Mouse (Mus musculus): ENCODE results near the gene Snx6. TPM values are rescaled to one million over a fixed set of nuclear protein-coding genes. Genes with fewer than 3 reads are reported as not detected.

Snx6 gene
- polyA plus RNA-seq, 1 experiment, result 26.2 TPM

DNA sequence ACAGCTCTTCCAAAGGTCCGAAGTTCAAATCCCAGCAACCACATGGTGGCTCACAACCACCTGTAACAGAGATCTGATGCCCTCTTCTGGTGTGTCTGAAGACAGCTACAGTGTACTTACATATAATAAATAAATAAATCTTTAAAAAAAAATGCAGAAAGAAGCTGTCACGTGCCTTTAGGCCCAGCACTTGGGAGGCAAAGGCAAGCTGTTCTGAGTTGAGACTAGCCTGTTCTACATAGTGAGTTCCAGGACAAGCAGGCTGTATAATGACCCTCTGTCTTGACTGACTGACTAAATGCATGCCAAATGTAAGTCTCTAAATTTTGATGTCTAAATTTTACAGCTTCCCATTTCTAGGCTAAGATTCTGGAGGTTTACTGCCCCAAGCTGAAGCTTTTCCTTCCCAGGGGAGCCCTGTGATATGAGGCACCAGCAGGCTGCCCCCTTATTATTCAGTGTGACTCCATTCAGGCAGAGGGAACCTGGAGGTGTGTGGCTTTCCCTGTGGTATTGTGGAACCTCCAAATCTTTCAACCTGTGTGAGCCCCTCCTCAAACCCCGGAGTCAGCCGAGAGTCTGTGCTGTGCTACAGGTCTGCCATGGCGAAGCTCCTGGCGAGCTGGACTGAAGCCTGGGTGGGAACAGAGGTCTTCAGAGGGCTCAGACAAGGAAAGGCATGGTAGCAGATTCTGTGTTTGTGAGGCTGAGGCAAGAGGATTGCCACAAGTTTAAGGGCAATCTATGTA is 9.9 kb upstream of the Snx6 start:
- Histone ChIP-seq H3ac (ENCODE audit: control insufficient read depth, insufficient read length) (no peak overlapping the region), H3K4me2 (ENCODE audit: low read depth) (no peak overlapping the region), H3K79me2 (ENCODE audit: control insufficient read depth, insufficient read depth) (no peaks in the 10 kb centered on the region), H3K27me3 (ENCODE audit: control insufficient read depth, insufficient read depth, insufficient read length) (no peaks in the 10 kb centered on the region), H3K36me3 (ENCODE audit: control insufficient read depth, insufficient read depth) (no peaks in the 10 kb centered on the region), H3K4me3 (no peak overlapping the region)
- TF ChIP-seq TCF12 (IDR thresholded peaks at IDR 0.05; ENCODE audit: insufficient read depth, poor library complexity, severe bottlenecking) (no peak), MYOD1 (IDR thresholded peaks at IDR 0.05; ENCODE audit: control insufficient read depth in 1 of 3, insufficient read length in 2 of 3, low read depth in 2 of 3) (no peak), SRF (IDR thresholded peaks at IDR 0.05; ENCODE audit: control insufficient read depth, insufficient read length, low read depth) (no peak), CEBPB (IDR thresholded peaks at IDR 0.05; ENCODE audit: insufficient read depth, poor library complexity, severe bottlenecking) (no peak), POLR2A (IDR thresholded peaks at IDR 0.05; ENCODE audit: insufficient read length, low read depth) (no peak), E2F4 (IDR thresholded peaks at IDR 0.05; ENCODE audit: insufficient read depth) (no peak), POLR2AphosphoS2 (IDR thresholded peaks at IDR 0.05; ENCODE audit: insufficient read length, low read depth) (no peak), USF1 (IDR thresholded peaks at IDR 0.05; ENCODE audit: low read depth) (no peak), REST (IDR thresholded peaks at IDR 0.05; ENCODE audit: insufficient read depth, insufficient read length) (no peak), MAX (IDR thresholded peaks at IDR 0.05; ENCODE audit: low read depth) (no peak), TCF3 (IDR thresholded peaks at IDR 0.05; ENCODE audit: insufficient read length, low read depth) (no peak), MYOG (IDR thresholded peaks at IDR 0.05; ENCODE audit: control insufficient read depth in 1 of 3, insufficient read depth in 1 of 3, insufficient read length in 2 of 3, low read depth in 2 of 3) (no peak)

GRCm38 (mm10) chr12:54803531-54803930 is 8.0 kb upstream of the Snx6 start:
- no peaks in the 10 kb centered on the region for H3K27me3 ChIP-seq (ENCODE audit: control insufficient read depth, insufficient read depth, insufficient read length)

DNA sequence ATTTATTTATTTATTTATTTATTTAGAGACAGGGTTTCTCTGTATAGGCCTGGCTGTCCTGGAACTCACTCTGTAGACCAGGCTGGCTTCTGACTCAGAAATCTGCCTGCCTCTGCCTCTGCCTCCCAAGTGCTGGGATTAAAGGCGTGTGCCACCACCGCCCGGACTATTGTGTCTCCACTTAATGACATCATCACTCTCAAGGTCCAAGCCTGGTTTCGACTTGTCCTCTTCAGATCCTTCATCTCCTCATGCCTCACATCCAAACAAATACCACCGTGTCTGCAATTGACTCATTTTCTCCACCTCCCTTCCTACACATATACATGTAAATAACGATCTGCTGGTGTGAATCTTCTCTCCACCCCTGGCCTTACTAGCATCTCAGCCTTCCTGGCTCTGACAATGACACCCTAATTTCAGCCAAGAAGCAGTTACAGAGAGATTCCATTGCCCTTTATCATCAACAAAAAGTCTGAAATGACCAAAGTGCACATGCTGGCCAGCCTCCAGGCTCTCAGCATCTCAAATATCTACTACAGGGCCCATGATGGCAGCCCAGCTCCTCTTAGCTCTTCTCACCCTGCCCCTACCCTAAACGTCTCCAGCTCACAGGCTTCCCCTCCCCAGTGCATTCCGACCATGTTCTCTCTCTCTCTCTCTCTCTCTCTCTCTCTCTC is 1.2 kb upstream of the Snx6 start:
- Histone ChIP-seq H3K36me3 (ENCODE audit: control insufficient read depth, insufficient read depth) (no peaks in the 10 kb centered on the region), H3K79me2 (ENCODE audit: control insufficient read depth, insufficient read depth) (peaks cover 30% of the 10 kb centered on the region)

More at GRCm38 (mm10) chr12:54803531-54803930, 8.0 kb upstream of the Snx6 start:
- no peak for TF ChIP-seq CEBPB (IDR thresholded peaks at IDR 0.05; ENCODE audit: insufficient read depth, poor library complexity, severe bottlenecking)
- no peak for TF ChIP-seq MYOG (IDR thresholded peaks at IDR 0.05; ENCODE audit: control insufficient read depth in 1 of 3, insufficient read depth in 1 of 3, insufficient read length in 2 of 3, low read depth in 2 of 3)
- TF ChIP-seq USF1 (IDR thresholded peaks at IDR 0.05; ENCODE audit: low read depth), result no peak
- no peak for TF ChIP-seq MAX (IDR thresholded peaks at IDR 0.05; ENCODE audit: low read depth)
- no peak for TF ChIP-seq POLR2AphosphoS2 (IDR thresholded peaks at IDR 0.05; ENCODE audit: insufficient read length, low read depth)
- TF ChIP-seq TCF12 (IDR thresholded peaks at IDR 0.05; ENCODE audit: insufficient read depth, poor library complexity, severe bottlenecking), result no peak
- TF ChIP-seq REST (IDR thresholded peaks at IDR 0.05; ENCODE audit: insufficient read depth, insufficient read length), result no peak
- no peak for TF ChIP-seq TCF3 (IDR thresholded peaks at IDR 0.05; ENCODE audit: insufficient read length, low read depth)
- no peak for TF ChIP-seq MYOD1 (IDR thresholded peaks at IDR 0.05; ENCODE audit: control insufficient read depth in 1 of 3, insufficient read length in 2 of 3, low read depth in 2 of 3)
- TF ChIP-seq SRF (IDR thresholded peaks at IDR 0.05; ENCODE audit: control insufficient read depth, insufficient read length, low read depth), result no peak
- no peak for TF ChIP-seq POLR2A (IDR thresholded peaks at IDR 0.05; ENCODE audit: insufficient read length, low read depth)
- no peak for TF ChIP-seq E2F4 (IDR thresholded peaks at IDR 0.05; ENCODE audit: insufficient read depth)
- H3K4me3 ChIP-seq, result no peak overlapping the region
- H3ac ChIP-seq (ENCODE audit: control insufficient read depth, insufficient read length), result no peak overlapping the region
- no peaks in the 10 kb centered on the region for H3K36me3 ChIP-seq (ENCODE audit: control insufficient read depth, insufficient read depth)
- no peak overlapping the region for H3K4me2 ChIP-seq (ENCODE audit: low read depth)
- H3K79me2 ChIP-seq (ENCODE audit: control insufficient read depth, insufficient read depth), result no peaks in the 10 kb centered on the region

GRCm38 (mm10) chr12:54794392-54794791 is 1.1 kb downstream of the Snx6 start:
- TF ChIP-seq POLR2A (IDR thresholded peaks at IDR 0.05; ENCODE audit: insufficient read length, low read depth) (no peak), MYOG (IDR thresholded peaks at IDR 0.05; ENCODE audit: control insufficient read depth in 1 of 3, insufficient read depth in 1 of 3, insufficient read length in 2 of 3, low read depth in 2 of 3) (no peak), MYOD1 (IDR thresholded peaks at IDR 0.05; ENCODE audit: control insufficient read depth in 1 of 3, insufficient read length in 2 of 3, low read depth in 2 of 3) (no peak), TCF12 (IDR thresholded peaks at IDR 0.05; ENCODE audit: insufficient read depth, poor library complexity, severe bottlenecking) (no peak), E2F4 (IDR thresholded peaks at IDR 0.05; ENCODE audit: insufficient read depth) (no peak), MAX (IDR thresholded peaks at IDR 0.05; ENCODE audit: low read depth) (no peak), SRF (IDR thresholded peaks at IDR 0.05; ENCODE audit: control insufficient read depth, insufficient read length, low read depth) (no peak), REST (IDR thresholded peaks at IDR 0.05; ENCODE audit: insufficient read depth, insufficient read length) (no peak), USF1 (IDR thresholded peaks at IDR 0.05; ENCODE audit: low read depth) (no peak), TCF3 (IDR thresholded peaks at IDR 0.05; ENCODE audit: insufficient read length, low read depth) (no peak)

More for the DNA sequence above, 1.2 kb upstream of the Snx6 start:
- TF ChIP-seq POLR2AphosphoS2 (IDR thresholded peaks at IDR 0.05; ENCODE audit: insufficient read length, low read depth) (no peak), SRF (IDR thresholded peaks at IDR 0.05; ENCODE audit: control insufficient read depth, insufficient read length, low read depth) (no peak), REST (IDR thresholded peaks at IDR 0.05; ENCODE audit: insufficient read depth, insufficient read length) (no peak), POLR2A (IDR thresholded peaks at IDR 0.05; ENCODE audit: insufficient read length, low read depth) (no peak), CEBPB (IDR thresholded peaks at IDR 0.05; ENCODE audit: insufficient read depth, poor library complexity, severe bottlenecking) (no peak), TCF3 (IDR thresholded peaks at IDR 0.05; ENCODE audit: insufficient read length, low read depth) (no peak), MYOG (IDR thresholded peaks at IDR 0.05; ENCODE audit: control insufficient read depth in 1 of 3, insufficient read depth in 1 of 3, insufficient read length in 2 of 3, low read depth in 2 of 3) (no peak), USF1 (IDR thresholded peaks at IDR 0.05; ENCODE audit: low read depth) (no peak), MYOD1 (IDR thresholded peaks at IDR 0.05; ENCODE audit: control insufficient read depth in 1 of 3, insufficient read length in 2 of 3, low read depth in 2 of 3) (no peak), TCF12 (IDR thresholded peaks at IDR 0.05; ENCODE audit: insufficient read depth, poor library complexity, severe bottlenecking) (no peak), MAX (IDR thresholded peaks at IDR 0.05; ENCODE audit: low read depth) (no peak), E2F4 (IDR thresholded peaks at IDR 0.05; ENCODE audit: insufficient read depth) (no peak)
- no peak overlapping the region for H3ac ChIP-seq (ENCODE audit: control insufficient read depth, insufficient read length)
- no peak overlapping the region for H3K4me2 ChIP-seq (ENCODE audit: low read depth)
- H3K27me3 ChIP-seq (ENCODE audit: control insufficient read depth, insufficient read depth, insufficient read length), result no peaks in the 10 kb centered on the region
- no peak overlapping the region for H3K4me3 ChIP-seq

More at GRCm38 (mm10) chr12:54794392-54794791, 1.1 kb downstream of the Snx6 start:
- Histone ChIP-seq H3K36me3 (ENCODE audit: control insufficient read depth, insufficient read depth) (no peaks in the 10 kb centered on the region), H3ac (ENCODE audit: control insufficient read depth, insufficient read length) (peak overlapping the region; percentile 92), H3K79me2 (ENCODE audit: control insufficient read depth, insufficient read depth) (peaks cover 33% of the 10 kb centered on the region), H3K4me2 (ENCODE audit: low read depth) (peak overlapping the region; percentile 54), H3K4me3 (peak overlapping the region; percentile 74), H3K27me3 (ENCODE audit: control insufficient read depth, insufficient read depth, insufficient read length) (no peaks in the 10 kb centered on the region)
